Mouse (Mus musculus): ENCODE results near the gene Catsper3.

GRCm38 (mm10) chr13:55754380-55754779 lies 30.0 kb upstream of the Catsper3 start:
- no peak for TF ChIP-seq USF1 (IDR thresholded peaks at IDR 0.05; ENCODE audit: low read depth)
- TF ChIP-seq POLR2AphosphoS2 (IDR thresholded peaks at IDR 0.05; ENCODE audit: insufficient read length, low read depth), result no peak
- no peak for TF ChIP-seq E2F4 (IDR thresholded peaks at IDR 0.05; ENCODE audit: insufficient read depth)
- TF ChIP-seq TCF12 (IDR thresholded peaks at IDR 0.05; ENCODE audit: insufficient read depth, poor library complexity, severe bottlenecking), result no peak
- no peak for TF ChIP-seq POLR2A (IDR thresholded peaks at IDR 0.05; ENCODE audit: insufficient read length, low read depth)
- TF ChIP-seq MYOG (IDR thresholded peaks at IDR 0.05; ENCODE audit: control insufficient read depth in 1 of 3, insufficient read depth in 1 of 3, insufficient read length in 2 of 3, low read depth in 2 of 3), result no peak
- TF ChIP-seq REST (IDR thresholded peaks at IDR 0.05; ENCODE audit: insufficient read depth, insufficient read length), result no peak
- TF ChIP-seq MYOD1 (IDR thresholded peaks at IDR 0.05; ENCODE audit: control insufficient read depth in 1 of 3, insufficient read length in 2 of 3, low read depth in 2 of 3), result no peak
- TF ChIP-seq CEBPB (IDR thresholded peaks at IDR 0.05; ENCODE audit: insufficient read depth, poor library complexity, severe bottlenecking), result no peak
- TF ChIP-seq TCF3 (IDR thresholded peaks at IDR 0.05; ENCODE audit: insufficient read length, low read depth), result no peak

Data from myocyte (in vitro differentiated cells).